Comparison of ENCODE assay signal across 10 mouse cellular contexts in genomic region chr12:69759267-69759885, GRCm38 (mm10). TPM values are rescaled to one million over a fixed set of nuclear protein-coding genes. Genes with fewer than 3 reads are reported as not detected.
DNase-seq lines count a peak whose midpoint lies in the region; ATAC-seq and TF ChIP-seq lines count a peak whose summit lies in the region.
"Had no signal": no experiment of that assay in that cellular context is flagged by ENCODE, and none has a peak within 500 bp of the region (broad histone marks: within the 10 kb centered on the region; RNA-seq: fewer than 3 reads in every experiment).

No protein-coding gene starts in this region.

- H3K4me1 ChIP-seq in heart, embryonic 11.5 days (ENCODE audit: control insufficient read depth, insufficient read depth, low read length): peaks cover 14% of the 10 kb centered on the region
- peaks cover 16% of the 10 kb centered on the region for H3K4me1 ChIP-seq in midbrain, embryonic 13.5 days (replicated peaks)
- H3K4me1 ChIP-seq in midbrain, embryonic 16.5 days (ENCODE audit: control insufficient read depth, insufficient read depth, low read length): peaks cover 9% of the 10 kb centered on the region
- H3K4me1 ChIP-seq in stomach, postnatal 0 days (replicated peaks; ENCODE audit: control insufficient read depth, insufficient read depth): no peaks in the 10 kb centered on the region

- 12% methylated on average over 7 of the region's 7 CpGs for WGBS in heart, embryonic 11.5 days (ENCODE audit: insufficient replicate concordance)
- WGBS in midbrain, embryonic 13.5 days: 49% methylated on average over 7 of the region's 7 CpGs
- WGBS in midbrain, embryonic 16.5 days: 58% methylated on average over 7 of the region's 7 CpGs
- 30% methylated on average over 7 of the region's 7 CpGs for WGBS in stomach, postnatal 0 days

- H3K4me3 ChIP-seq in heart, embryonic 11.5 days (ENCODE audit: low read depth, low read length): peak overlapping the region; percentile 38; the same call in 1 of the 2 replicates
- H3K4me3 ChIP-seq in midbrain, embryonic 13.5 days (replicated peaks): no peak overlapping the region
- H3K4me3 ChIP-seq in midbrain, embryonic 16.5 days (ENCODE audit: low read depth, low read length): no peak overlapping the region
- no peak overlapping the region for H3K4me3 ChIP-seq in stomach, postnatal 0 days (ENCODE audit: low read depth, low read length)

- DNase-seq in heart, postnatal 10 days: no peak
- DNase-seq in liver (peak; percentile 90), adipocyte (ENCODE audit: low spot score) (no peak)
- no peak for DNase-seq in stomach, postnatal 0 days (ENCODE audit: low spot score)
- DNase-seq in retina, embryonic 14.5 days (ENCODE audit: low spot score): no peak
- DNase-seq: adrenal gland, postnatal 25 days; layer of hippocampus, adult 9-11 months had no signal

- ATAC-seq in heart, embryonic 11.5 days (replicated peaks; ENCODE audit: insufficient number of reproducible peaks, low FRiP score, low TSS enrichment): peak; percentile 72
- no peak for ATAC-seq in midbrain, embryonic 13.5 days
- ATAC-seq in midbrain, embryonic 16.5 days: no peak
- ATAC-seq in stomach, postnatal 0 days (ENCODE audit: low FRiP score, low TSS enrichment): no peak

- H3K36me3 ChIP-seq in heart, embryonic 11.5 days (ENCODE audit: control insufficient read depth, insufficient read depth, low read length): no peaks in the 10 kb centered on the region
- no peaks in the 10 kb centered on the region for H3K36me3 ChIP-seq in midbrain, embryonic 13.5 days
- no peaks in the 10 kb centered on the region for H3K36me3 ChIP-seq in midbrain, embryonic 16.5 days (ENCODE audit: control insufficient read depth, insufficient read depth, low read length)
- H3K36me3 ChIP-seq in stomach, postnatal 0 days (ENCODE audit: control insufficient read depth, insufficient read depth, low read length): no peaks in the 10 kb centered on the region

- intact Hi-C loops in heart, postnatal 10 days (cut with DNase I): loop anchor here (2.0 to 10.0 kb wide), 3 partner anchors 55 to 385 kb away; no protein-coding TSS in a partner anchor

- peak overlapping the region; percentile 76; the same call in 1 of the 2 replicates for H3K9ac ChIP-seq in heart, embryonic 11.5 days (ENCODE audit: low read depth, low read length)
- H3K9ac ChIP-seq in midbrain, embryonic 13.5 days (replicated peaks): no peak overlapping the region
- no peak overlapping the region for H3K9ac ChIP-seq in midbrain, embryonic 16.5 days (ENCODE audit: low read depth, low read length)
- 0 out of 2 replicates have a peak overlapping the region, but pooled peaks have one; percentile 8 for H3K9ac ChIP-seq in stomach, postnatal 0 days (ENCODE audit: low read length)

- no peak for TF ChIP-seq CTCF in stomach, postnatal 0 days (IDR thresholded peaks at IDR 0.05; ENCODE audit: low read depth)

- H3K9me3 ChIP-seq in heart, embryonic 11.5 days (replicated peaks; ENCODE audit: control insufficient read depth, low read length): no peaks in the 10 kb centered on the region
- H3K9me3 ChIP-seq in midbrain, embryonic 13.5 days: no peaks in the 10 kb centered on the region
- no peaks in the 10 kb centered on the region for H3K9me3 ChIP-seq in midbrain, embryonic 16.5 days (replicated peaks; ENCODE audit: control insufficient read depth, low read length, poor library complexity, severe bottlenecking)
- H3K9me3 ChIP-seq in stomach, postnatal 0 days (ENCODE audit: control insufficient read depth, low read length): no peaks in the 10 kb centered on the region

- H3K27ac ChIP-seq in heart, embryonic 11.5 days (ENCODE audit: low read depth, low read length): peak overlapping the region; percentile 96
- H3K27ac ChIP-seq in midbrain, embryonic 13.5 days: no peak overlapping the region
- no peak overlapping the region for H3K27ac ChIP-seq in midbrain, embryonic 16.5 days (ENCODE audit: low read length)
- peak overlapping the region; percentile 69; the same call in 1 of the 2 replicates for H3K27ac ChIP-seq in stomach, postnatal 0 days (replicated peaks)

- peak overlapping the region; percentile 84 for H3K4me2 ChIP-seq in heart, embryonic 11.5 days
- H3K4me2 ChIP-seq in midbrain, embryonic 13.5 days (replicated peaks): 0 out of 2 replicates have a peak overlapping the region, but pooled peaks have one; percentile 47
- no peak overlapping the region for H3K4me2 ChIP-seq in midbrain, embryonic 16.5 days (ENCODE audit: low read length)
- H3K4me2 ChIP-seq in stomach, postnatal 0 days (replicated peaks; ENCODE audit: low read depth): no peak overlapping the region; the same call in 1 of the 2 replicates

- no peak for TF ChIP-seq EP300 in stomach, postnatal 0 days (optimal IDR thresholded peaks at IDR 0.05)

- no peaks in the 10 kb centered on the region for H3K27me3 ChIP-seq in heart, embryonic 11.5 days (ENCODE audit: control insufficient read depth, insufficient read depth, low read length)
- 0 out of 2 replicates have a peak, but pooled peaks cover 3% of the 10 kb centered on the region for H3K27me3 ChIP-seq in midbrain, embryonic 13.5 days
- H3K27me3 ChIP-seq in midbrain, embryonic 16.5 days (ENCODE audit: control insufficient read depth, insufficient read depth, low read depth, low read length): no peaks in the 10 kb centered on the region
- no peaks in the 10 kb centered on the region for H3K27me3 ChIP-seq in stomach, postnatal 0 days (ENCODE audit: control insufficient read depth, insufficient read depth, low read length)

RNA-seq across cellular contexts. Expression of gene Cdkl1, which starts 31.7 kb away (rescaled TPM):
- polyA plus RNA-seq in heart, embryonic 11.5 days (2014; fragmentation: Nextera tagmentation; extraction: Ambion mirVana): 3.8 and 5.2 TPM in 2 replicates
- 1 to 10 TPM; 7.0 to 9.2 TPM for total RNA-seq in heart, postnatal 10 days (2021)
- polyA plus RNA-seq in midbrain, embryonic 13.5 days (2015; fragmentation: Nextera tagmentation; extraction: Ambion mirVana): 2.0 and 2.2 TPM in 2 replicates
- 10.4 and 13.7 TPM in 2 replicates for polyA plus RNA-seq in midbrain, embryonic 16.5 days (2015; fragmentation: Nextera tagmentation; extraction: Ambion mirVana)
- 2.0 and 2.3 TPM in 2 replicates for polyA plus RNA-seq in stomach, postnatal 0 days (2015; fragmentation: Nextera tagmentation; extraction: Ambion mirVana)

RNA-seq across cellular contexts. Expression of gene Atp5s, which starts 34.6 kb away (rescaled TPM):
- polyA plus RNA-seq in heart, embryonic 11.5 days (2014; fragmentation: Nextera tagmentation; extraction: Ambion mirVana): 30.1 and 35.8 TPM in 2 replicates
- total RNA-seq in heart, postnatal 10 days (2021): 10 to 100 TPM; 18.7 to 21.3 TPM
- 24.9 and 25.2 TPM in 2 replicates for polyA plus RNA-seq in midbrain, embryonic 13.5 days (2015; fragmentation: Nextera tagmentation; extraction: Ambion mirVana)
- 35.9 and 41.6 TPM in 2 replicates for polyA plus RNA-seq in midbrain, embryonic 16.5 days (2015; fragmentation: Nextera tagmentation; extraction: Ambion mirVana)
- polyA plus RNA-seq in stomach, postnatal 0 days (2015; fragmentation: Nextera tagmentation; extraction: Ambion mirVana): 20.5 and 20.6 TPM in 2 replicates

RNA-seq across cellular contexts. Expression of gene L2hgdh, which starts 34.7 kb away (rescaled TPM):
- 15.2 and 18.0 TPM in 2 replicates for polyA plus RNA-seq in heart, embryonic 11.5 days (2014; fragmentation: Nextera tagmentation; extraction: Ambion mirVana)
- total RNA-seq in heart, postnatal 10 days (2021): 10 to 100 TPM; 25.6 to 31.4 TPM
- polyA plus RNA-seq in midbrain, embryonic 13.5 days (2015; fragmentation: Nextera tagmentation; extraction: Ambion mirVana): 9.7 and 10.7 TPM in 2 replicates
- polyA plus RNA-seq in midbrain, embryonic 16.5 days (2015; fragmentation: Nextera tagmentation; extraction: Ambion mirVana): 14.6 and 15.6 TPM in 2 replicates
- polyA plus RNA-seq in stomach, postnatal 0 days (2015; fragmentation: Nextera tagmentation; extraction: Ambion mirVana): 11.5 and 12.3 TPM in 2 replicates

Comparison
In these comparisons a context has a peak if more than half of its experiments do, and no peak if none do; other contexts are left out.
1. H3K4me2 ChIP-seq: peak in heart, embryonic 11.5 days (single experiment) and midbrain, embryonic 13.5 days (single experiment); none in midbrain, embryonic 16.5 days (single experiment) and stomach, postnatal 0 days (single experiment).
2. H3K27ac ChIP-seq: peak in heart, embryonic 11.5 days (single experiment) and stomach, postnatal 0 days (single experiment); none in midbrain, embryonic 13.5 days (single experiment) and midbrain, embryonic 16.5 days (single experiment).
3. H3K9ac ChIP-seq: peak in heart, embryonic 11.5 days (single experiment) and stomach, postnatal 0 days (single experiment); none in midbrain, embryonic 13.5 days (single experiment) and midbrain, embryonic 16.5 days (single experiment).